11 mouse cellular contexts compared by ENCODE assay signal in genomic region chr9:20663956-20664355, GRCm38 (mm10). TPM values are rescaled to one million over a fixed set of nuclear protein-coding genes. Genes with fewer than 3 reads are reported as not detected.
DNase-seq lines count a peak whose midpoint lies in the region; ATAC-seq lines count a peak whose summit lies in the region.
"Had no signal": no experiment of that assay in that cellular context is flagged by ENCODE, and none has a peak within 500 bp of the region (broad histone marks: within the 10 kb centered on the region; RNA-seq: fewer than 3 reads in every experiment).

No protein-coding gene starts in this region.

- peak; percentile 72 for DNase-seq in layer of hippocampus, adult 11-12 months (ENCODE audit: low spot score)
- DNase-seq in layer of hippocampus, adult 9-10 months (ENCODE audit: low spot score), result no peak
- DNase-seq in left cerebral cortex, postnatal 14 days (ENCODE audit: low spot score in 2 of 2), result peak; percentile 73 to 92
- DNase-seq in right cerebral cortex, postnatal 10 days (ENCODE audit: low spot score in 2 of 2), result peak; percentile 78 to 90
- no peak for DNase-seq in ovary, postnatal 14 days (ENCODE audit: low spot score)
- DNase-seq in thymus, adult 18-20 months, result no peak
- no peak for DNase-seq in heart, adult 8-10 months (ENCODE audit: low spot score)
- DNase-seq: thymus, postnatal 14 days had no signal

- H3K9ac ChIP-seq in hindbrain, embryonic 12.5 days, result 0 out of 2 replicates have a peak overlapping the region, but pooled peaks have one; percentile 6
- H3K9ac ChIP-seq: heart, embryonic 13.5 days; liver, embryonic 12.5 days had no signal

- H3K4me3 ChIP-seq in hindbrain, embryonic 12.5 days, result no peak overlapping the region
- H3K4me3 ChIP-seq: heart, embryonic 13.5 days; liver, embryonic 12.5 days had no signal

- no peaks in the 10 kb centered on the region for H3K27me3 ChIP-seq in hindbrain, embryonic 12.5 days
- H3K27me3 ChIP-seq: heart, embryonic 13.5 days; liver, embryonic 12.5 days had no signal

- WGBS in hindbrain, embryonic 12.5 days, result 81% methylated on average over 2 of the region's 2 CpGs

- H3K9me3 ChIP-seq in hindbrain, embryonic 12.5 days (replicated peaks), result no peaks in the 10 kb centered on the region
- H3K9me3 ChIP-seq: heart, embryonic 13.5 days; liver, embryonic 12.5 days had no signal

- peaks cover 54% of the 10 kb centered on the region for H3K36me3 ChIP-seq in hindbrain, embryonic 12.5 days

- H3K4me1 ChIP-seq in hindbrain, embryonic 12.5 days, result peaks cover 50% of the 10 kb centered on the region

- H3K4me2 ChIP-seq in hindbrain, embryonic 12.5 days (replicated peaks), result 0 out of 2 replicates have a peak overlapping the region, but pooled peaks have one; percentile 4
- H3K4me2 ChIP-seq: heart, embryonic 13.5 days; liver, embryonic 12.5 days had no signal

- intact Hi-C loops in left cerebral cortex, postnatal 14 days (cut with DNase I), result loop anchor here (1.0 to 5.0 kb wide), 3 partner anchors 63 to 168 kb away; no protein-coding TSS in a partner anchor

- peak overlapping the region; percentile 68 for H3K27ac ChIP-seq in hindbrain, embryonic 12.5 days
- H3K27ac ChIP-seq: heart, embryonic 13.5 days; liver, embryonic 12.5 days had no signal

- ATAC-seq in hindbrain, embryonic 12.5 days (ENCODE audit: low FRiP score), result peak; percentile 16
- ATAC-seq: liver, embryonic 12.5 days had no signal

RNA-seq across cellular contexts. Expression of gene Pin1, which starts 12.1 kb away (rescaled TPM):
- 47.2 and 49.4 TPM in 2 replicates for polyA plus RNA-seq in hindbrain, embryonic 12.5 days (2016; fragmentation: Nextera tagmentation; extraction: Ambion mirVana)
- 10 to 100 TPM; 46.0 to 46.7 TPM for total RNA-seq in left cerebral cortex, postnatal 14 days (2021)
- 10 to 100 TPM; 18.2 to 20.3 (median 19.7) TPM for total RNA-seq in heart, adult 8-10 months (2022)

RNA-seq across cellular contexts. Expression of gene Fbxl12, which starts 19.4 kb away (rescaled TPM):
- polyA plus RNA-seq in hindbrain, embryonic 12.5 days (2016; fragmentation: Nextera tagmentation; extraction: Ambion mirVana), result 18.3 and 19.8 TPM in 2 replicates
- 10 to 100 TPM; 16.8 to 16.9 TPM for total RNA-seq in left cerebral cortex, postnatal 14 days (2021)
- 10 to 100 TPM in 2 of 4 experiments, 1 to 10 TPM in 2; 8.2 to 11.4 (median 10.2) TPM for total RNA-seq in heart, adult 8-10 months (2022)

RNA-seq across cellular contexts. Expression of gene Ubl5, which starts 21.3 kb away (rescaled TPM):
- polyA plus RNA-seq in hindbrain, embryonic 12.5 days (2016; fragmentation: Nextera tagmentation; extraction: Ambion mirVana), result 445 and 471 TPM in 2 replicates
- total RNA-seq in left cerebral cortex, postnatal 14 days (2021), result 100 to 1,000 TPM; 346 to 360 TPM
- 100 to 1,000 TPM; 229 to 288 (median 277) TPM for total RNA-seq in heart, adult 8-10 months (2022)

Comparison
In these comparisons a context has a peak if more than half of its experiments do, and no peak if none do; other contexts are left out.
1. DNase-seq: peak in layer of hippocampus, adult 11-12 months (single experiment), left cerebral cortex, postnatal 14 days (2 of 2) and right cerebral cortex, postnatal 10 days (2 of 2); none in layer of hippocampus, adult 9-10 months (single experiment), ovary, postnatal 14 days (single experiment), thymus, adult 18-20 months (0 of 2) and heart, adult 8-10 months (single experiment).